Mouse (Mus musculus): Measurements from ENCODE around the gene Polr3k. TPM values are rescaled to one million over a fixed set of nuclear protein-coding genes. Genes with fewer than 3 reads are reported as not detected.

Polr3k gene
- polyA plus RNA-seq, 1 experiment from 2014 or later, result 86.0 TPM

- Histone ChIP-seq H3K4me2 (replicated peaks) (no peak overlapping the region), H3K27me3 (replicated peaks) (no peaks in the 10 kb centered on the region), H3K27ac (no peak overlapping the region), H3K9ac (no peak overlapping the region), H3K4me3 (replicated peaks) (no peak overlapping the region), H3K9me3 (no peaks in the 10 kb centered on the region), H3K36me3 (no peaks in the 10 kb centered on the region), H3K4me1 (replicated peaks) (no peaks in the 10 kb centered on the region)
- no peak for ATAC-seq
- 48% methylated on average over 3 of the region's 3 CpGs for WGBS
These were observed 53.7 kb downstream of the Polr3k start for GRCm38 (mm10) chr2:181917861-181918260.

DNA sequence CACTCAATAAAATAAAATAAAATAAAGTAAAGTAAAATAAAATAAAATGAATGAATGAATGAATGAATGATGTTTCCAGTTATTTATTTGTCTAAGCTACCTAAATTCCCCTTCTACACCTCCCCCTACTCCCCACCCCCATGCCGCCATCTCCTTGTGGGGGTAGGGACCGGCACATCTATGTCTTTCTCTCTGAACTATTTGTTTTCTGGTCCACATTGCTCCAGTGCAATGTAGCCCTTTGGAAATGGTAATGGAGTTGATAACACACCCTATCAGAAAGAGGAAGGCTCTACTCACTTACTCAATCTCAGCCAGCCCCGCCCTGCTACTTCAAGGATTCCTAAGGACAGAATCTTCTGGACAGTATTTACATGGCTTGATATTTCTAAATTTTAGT, 54.4 kb downstream of the Polr3k start:
- no peaks in the 10 kb centered on the region for H3K27me3 ChIP-seq (replicated peaks)
- H3K4me2 ChIP-seq (replicated peaks), result no peak overlapping the region
- WGBS, result 46% methylated on average over 3 of the region's 3 CpGs
- H3K27ac ChIP-seq, result no peak overlapping the region
- no peaks in the 10 kb centered on the region for H3K4me1 ChIP-seq (replicated peaks)
- H3K9me3 ChIP-seq, result no peaks in the 10 kb centered on the region
- H3K36me3 ChIP-seq, result no peaks in the 10 kb centered on the region
- no peak overlapping the region for H3K9ac ChIP-seq
- H3K4me3 ChIP-seq (replicated peaks), result no peak overlapping the region
- ATAC-seq, result peak; percentile 96; the same call in 1 of the 2 replicates

Other genes starting within 250 kb of the Polr3k start
- 1.3 and 3.1 TPM in 2 replicates for gene Gm29797, start 207.3 kb upstream of the Polr3k start, polyA plus RNA-seq (2015; fragmentation: Nextera tagmentation; extraction: Ambion mirVana)
- 28.0 and 29.0 TPM in 2 replicates for gene Sox18, start 192.7 kb upstream of the Polr3k start, polyA plus RNA-seq (2015; fragmentation: Nextera tagmentation; extraction: Ambion mirVana)
- gene Tcea2, start 184.0 kb upstream of the Polr3k start, polyA plus RNA-seq (2015; fragmentation: Nextera tagmentation; extraction: Ambion mirVana), result 14.9 and 15.7 TPM in 2 replicates
- 37.4 and 39.4 TPM in 2 replicates for gene Rgs19, start 170.4 kb upstream of the Polr3k start, polyA plus RNA-seq (2015; fragmentation: Nextera tagmentation; extraction: Ambion mirVana)
- not detected in 2 replicates for gene Lkaaear1, start 165.9 kb upstream of the Polr3k start, polyA plus RNA-seq (2015; fragmentation: Nextera tagmentation; extraction: Ambion mirVana)
- 1.6 and 1.7 TPM in 2 replicates for gene Oprl1, start 149.3 kb upstream of the Polr3k start, polyA plus RNA-seq (2015; fragmentation: Nextera tagmentation; extraction: Ambion mirVana)
- 2.4 and 2.7 TPM in 2 replicates for gene Myt1, start 101.0 kb upstream of the Polr3k start, polyA plus RNA-seq (2015; fragmentation: Nextera tagmentation; extraction: Ambion mirVana)
- gene Pcmtd2, start 26.5 kb upstream of the Polr3k start, polyA plus RNA-seq (2015; fragmentation: Nextera tagmentation; extraction: Ambion mirVana), result 24.7 and 30.4 TPM in 2 replicates
- not detected in 2 replicates for gene Gm14496, start 126.8 kb downstream of the Polr3k start, polyA plus RNA-seq (2015; fragmentation: Nextera tagmentation; extraction: Ambion mirVana)